Mouse (Mus musculus) ES-CJ7 (cell line): ENCODE results near the gene Fkbp4.
"Not testable (repeated sequence)": the region's sequence is repeated elsewhere in the genome, so short reads cannot be mapped to it uniquely, and the experiment has no call there.

Experiments used
- DNase-seq: peaks from one replicate; pipeline ENCODE4 v3.0.0; 2011; ENCODE audit warnings: low read depth, low spot score

The Fkbp4 gene

GRCm38 (mm10) chr6:128397574-128398261 is 40.8 kb downstream of the Fkbp4 start:
- DNase-seq, result no peak

- DNase-seq, result no peak
Measured at GRCm38 (mm10) chr6:128390683-128391082, 47.8 kb downstream of the Fkbp4 start.

GRCm38 (mm10) chr6:128389185-128389584 is 49.3 kb downstream of the Fkbp4 start:
- DNase-seq, result no peak

GRCm38 (mm10) chr6:128385026-128385425 is 53.5 kb downstream of the Fkbp4 start:
- no peak for DNase-seq

- no peak for DNase-seq
Measured at GRCm38 (mm10) chr6:128383752-128384151, 54.7 kb downstream of the Fkbp4 start.

- no peak for DNase-seq
Measured at GRCm38 (mm10) chr6:128381254-128381653, 57.2 kb downstream of the Fkbp4 start.

GRCm38 (mm10) chr6:128380594-128381167 is 57.8 kb downstream of the Fkbp4 start:
- DNase-seq, result not testable (repeated sequence)
